Mouse (Mus musculus): ENCODE data around the gene Cldn34c4.

DNA sequence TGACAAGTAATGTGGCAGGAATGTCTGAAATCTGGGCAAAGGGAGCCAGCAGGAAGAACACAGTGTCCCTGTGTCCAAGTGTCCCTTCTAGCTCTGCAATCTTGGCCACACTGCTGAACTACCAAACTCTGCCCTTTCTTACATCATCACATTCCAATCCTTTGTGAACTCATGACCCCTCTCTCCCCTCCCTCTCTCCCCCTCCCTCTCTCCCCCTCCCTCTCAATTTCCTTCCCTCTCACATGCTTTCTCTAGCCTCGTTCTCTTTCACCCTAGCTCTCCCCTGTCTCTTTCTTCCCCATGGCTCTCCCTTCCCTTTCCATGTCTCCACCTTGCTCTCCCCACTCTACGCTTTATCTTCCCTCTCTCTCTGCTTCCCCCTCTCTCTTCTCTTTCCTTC lies at the start of gene Cldn34c4:
- no peak for TF ChIP-seq MAFK (IDR thresholded peaks at IDR 0.05; ENCODE audit: insufficient replicate concordance, low read length)
- TF ChIP-seq USF2 (conservative IDR thresholded peaks at IDR 0.05; ENCODE audit: low read depth, low read length): no peak
- TF ChIP-seq RAD21 (IDR thresholded peaks at IDR 0.05; ENCODE audit: low read depth, low read length): no peak
- no peak for TF ChIP-seq SIN3A (IDR thresholded peaks at IDR 0.05; ENCODE audit: low read length)
- TF ChIP-seq KAT2A (IDR thresholded peaks at IDR 0.05; ENCODE audit: insufficient replicate concordance, low read length): no peak
- TF ChIP-seq POLR2AphosphoS2 (IDR thresholded peaks at IDR 0.05; ENCODE audit: low read depth, low read length): no peak
- TF ChIP-seq CTCF (conservative IDR thresholded peaks at IDR 0.05 in 1 of 2, IDR thresholded peaks at IDR 0.05 in 1 of 2; ENCODE audit: low read depth in 2 of 2, low read length in 2 of 2): no peak
- TF ChIP-seq USF1 (IDR thresholded peaks at IDR 0.05; ENCODE audit: low read depth, low read length): no peak
- no peak for TF ChIP-seq POLR2A (IDR thresholded peaks at IDR 0.05; ENCODE audit: low read depth, low read length)
- no peak for TF ChIP-seq UBTF (IDR thresholded peaks at IDR 0.05; ENCODE audit: low read depth, low read length)

All from CH12.LX (cell line).